Mouse (Mus musculus) embryonic facial prominence, embryonic 10.5 days (tissue): ENCODE results near the gene Gtf2ird2. TPM values are rescaled to one million over a fixed set of nuclear protein-coding genes. Genes with fewer than 3 reads are reported as not detected.

Experiments
- DNase-seq: peaks from one replicate; pipeline ENCODE4 v3.0.0-alpha.2; 2017; ENCODE audit warnings: low spot score
- H3K27ac ChIP-seq: fragments of 300-500 bp; sonication (generic); replicated peaks from 2 replicates; pipeline ENCODE4 v1.5.1; 2016; ENCODE audit warnings: mild to moderate bottlenecking
- H3K27me3 ChIP-seq: fragments of 300-500 bp; sonication (generic); replicated peaks from 2 replicates; pipeline ENCODE4 v1.6.1; 2016; ENCODE audit warnings: low read depth, mild to moderate bottlenecking; ENCODE audit not compliant: poor library complexity, severe bottlenecking
- H3K36me3 ChIP-seq: fragments of 300-500 bp; sonication (generic); replicated peaks from 2 replicates; pipeline ENCODE4 v1.6.1; 2016; ENCODE audit warnings: mild to moderate bottlenecking, moderate library complexity
- H3K4me1 ChIP-seq: fragments of 300-500 bp; sonication (generic); 2 replicates; pipeline ENCODE4 v1.6.1; 2016
- H3K4me3 ChIP-seq: fragments of 300-500 bp; sonication (generic); 2 replicates; pipeline ENCODE4 v1.5.1; 2016; ENCODE audit warnings: mild to moderate bottlenecking, moderate library complexity
- H3K9me3 ChIP-seq: fragments of 300-500 bp; sonication (generic); 2 replicates; pipeline ENCODE4 v1.6.1; 2016; ENCODE audit warnings: mild to moderate bottlenecking
- WGBS: fragments of 180-500 bp; shearing (Covaris S2); methylation state at CpG from one replicate; pipeline ENCODE4 v1.1.7; 2016; 5-methylcytosine and 5-hydroxymethylcytosine counted together
- polyA plus RNA-seq: library from polyadenylated mRNA; unstranded; fragments of >200 nt; fragmentation: Nextera tagmentation; extraction: Ambion mirVana; gene quantifications from 2 replicates; pipeline ENCODE4 v1.2.1, GENCODE M21; 2016

Gene Gtf2ird2
- polyA plus RNA-seq, 1 experiment from 2014 or later, result 8.5 TPM

DNA sequence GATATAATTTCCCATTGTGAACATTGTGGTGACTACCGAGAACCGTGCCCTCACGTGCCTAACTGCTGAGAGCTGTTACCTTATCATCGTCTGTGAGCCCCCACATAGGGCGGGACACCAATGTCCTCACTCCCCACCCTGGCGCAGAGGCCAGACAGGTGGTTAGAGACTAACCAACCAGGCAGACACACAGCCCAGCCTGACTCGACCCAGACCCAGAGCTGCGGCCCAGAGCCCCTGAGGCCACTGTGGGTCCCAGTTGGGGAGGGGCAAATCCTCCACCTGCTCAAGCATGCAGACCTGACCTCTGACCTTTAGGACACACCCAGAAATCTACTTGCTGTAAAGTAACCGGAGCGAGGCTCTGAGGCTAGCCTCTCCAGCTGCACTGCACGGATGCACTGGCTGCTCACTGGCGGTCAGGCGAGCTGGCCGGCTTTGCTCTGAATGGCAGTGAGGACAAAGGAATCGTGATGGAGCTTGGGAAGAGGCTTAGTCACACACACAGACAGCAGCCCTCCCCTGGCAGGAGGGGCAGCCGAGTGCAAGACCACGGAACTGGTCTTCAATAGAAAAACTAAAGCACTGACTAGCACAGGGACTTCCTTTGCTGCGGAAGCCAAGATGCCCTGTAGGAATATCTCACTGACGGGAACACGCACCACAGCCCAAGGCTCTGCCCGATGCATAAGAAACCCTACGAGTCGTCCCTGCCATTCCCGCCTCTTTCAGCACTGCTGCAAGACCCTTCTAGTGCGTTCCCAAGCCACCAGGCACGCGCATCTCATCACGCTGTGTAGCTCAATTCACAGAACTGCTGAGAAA is 54.3 kb downstream of the Gtf2ird2 start:
- WGBS, result 78% methylated on average over 28 of the region's 28 CpGs
- Histone ChIP-seq H3K4me1 (peaks cover 33% of the 10 kb centered on the region), H3K9me3 (no peaks in the 10 kb centered on the region), H3K27me3 (no peaks in the 10 kb centered on the region), H3K4me3 (no peak overlapping the region), H3K36me3 (peaks cover 86% of the 10 kb centered on the region), H3K27ac (peak overlapping the region; percentile 48)
- DNase-seq, result peak; percentile 59

DNA sequence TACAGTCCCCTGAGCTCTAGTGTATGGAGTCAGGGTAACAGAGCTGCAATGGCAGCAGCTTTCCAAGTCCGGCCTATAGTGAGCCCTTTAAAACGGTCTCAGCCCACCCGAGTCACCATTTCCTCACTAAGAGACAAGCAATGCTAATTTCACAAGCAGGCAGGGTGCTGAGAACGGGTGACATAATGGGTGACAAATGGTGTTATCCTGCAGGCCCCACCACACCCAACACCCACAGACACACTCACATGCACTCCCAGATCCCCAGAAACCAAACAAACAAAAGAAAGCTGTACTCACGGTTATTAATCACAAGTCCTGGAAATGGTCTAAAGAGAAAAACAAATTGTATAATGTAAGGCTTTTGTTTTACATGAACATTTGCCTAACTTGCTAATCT is 58.0 kb downstream of the Gtf2ird2 start:
- 92% methylated on average over 5 of the region's 5 CpGs for WGBS
- no peak for DNase-seq
- Histone ChIP-seq H3K36me3 (peaks cover 100% of the 10 kb centered on the region), H3K9me3 (no peaks in the 10 kb centered on the region), H3K4me1 (peaks cover 10% of the 10 kb centered on the region), H3K27ac (no peak overlapping the region), H3K27me3 (no peaks in the 10 kb centered on the region), H3K4me3 (no peak overlapping the region)

DNA sequence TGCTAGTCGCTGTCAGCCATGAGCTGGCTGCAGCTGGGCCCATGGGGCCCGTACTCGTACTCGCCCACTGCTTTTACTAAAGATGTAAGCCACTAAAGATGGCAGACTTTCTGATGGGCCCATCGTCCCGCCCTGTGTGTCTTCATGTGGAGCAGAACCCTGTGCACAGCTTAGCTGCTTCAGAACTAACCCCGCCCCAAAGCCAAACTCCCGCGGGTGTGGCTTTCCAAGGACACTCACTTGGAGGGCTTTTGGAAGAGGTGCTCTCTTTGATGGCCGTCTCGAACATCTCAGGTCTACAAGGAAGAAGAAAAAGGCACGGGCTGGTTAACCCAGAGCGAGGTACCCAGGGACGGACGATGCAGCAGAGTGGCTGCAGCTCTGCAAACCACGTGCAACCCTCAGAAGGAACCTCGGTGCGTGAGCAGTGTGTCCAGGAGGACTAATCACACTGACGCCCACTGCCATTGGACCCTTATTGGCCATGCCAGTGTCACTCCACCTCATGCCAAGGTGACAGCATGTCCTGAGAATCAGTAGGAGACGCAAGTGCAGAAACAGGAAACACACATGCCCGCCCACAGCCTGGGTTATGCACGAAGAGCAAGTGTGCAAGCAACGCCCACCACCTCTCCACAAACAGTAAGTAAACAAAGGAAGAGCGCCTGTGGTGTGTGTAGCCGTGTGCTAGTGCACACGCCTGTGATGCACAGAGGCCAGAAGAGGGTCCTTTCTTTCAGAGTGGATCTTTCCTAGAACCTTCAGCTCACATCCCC is 60.0 kb downstream of the Gtf2ird2 start:
- Histone ChIP-seq H3K4me3 (no peak overlapping the region), H3K27me3 (no peaks in the 10 kb centered on the region), H3K9me3 (no peaks in the 10 kb centered on the region), H3K27ac (no peak overlapping the region), H3K36me3 (peaks cover 100% of the 10 kb centered on the region), H3K4me1 (peaks cover 4% of the 10 kb centered on the region; the same call in 1 of the 2 replicates)
- DNase-seq, result no peak
- WGBS, result 94% methylated on average over 26 of the region's 26 CpGs

DNA sequence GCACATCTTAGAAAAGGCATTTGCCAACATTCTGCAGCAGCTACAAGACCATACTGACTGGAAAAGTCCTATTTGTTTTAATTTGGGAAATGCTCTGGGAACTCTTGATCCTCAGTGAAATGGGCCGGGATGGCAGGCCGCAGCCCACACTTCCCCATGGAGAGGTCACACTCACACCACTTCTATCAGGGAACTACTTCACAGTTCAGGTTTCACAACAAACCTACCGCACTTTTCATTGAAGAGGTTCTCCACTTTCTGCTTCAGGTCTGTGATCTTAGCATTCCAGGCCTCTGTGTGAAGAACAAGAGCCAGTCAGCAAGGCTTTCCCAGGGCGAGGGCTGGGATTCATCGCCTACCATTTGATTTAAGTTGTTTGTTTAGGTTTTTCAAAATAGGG is 61.1 kb downstream of the Gtf2ird2 start:
- H3K27me3 ChIP-seq, result no peaks in the 10 kb centered on the region
- DNase-seq, result no peak
- H3K4me3 ChIP-seq, result no peak overlapping the region
- H3K27ac ChIP-seq, result no peak overlapping the region
- no peaks in the 10 kb centered on the region for H3K9me3 ChIP-seq
- peaks cover 100% of the 10 kb centered on the region for H3K36me3 ChIP-seq
- no peaks in the 10 kb centered on the region for H3K4me1 ChIP-seq
- 97% methylated on average over 5 of the region's 5 CpGs for WGBS

DNA sequence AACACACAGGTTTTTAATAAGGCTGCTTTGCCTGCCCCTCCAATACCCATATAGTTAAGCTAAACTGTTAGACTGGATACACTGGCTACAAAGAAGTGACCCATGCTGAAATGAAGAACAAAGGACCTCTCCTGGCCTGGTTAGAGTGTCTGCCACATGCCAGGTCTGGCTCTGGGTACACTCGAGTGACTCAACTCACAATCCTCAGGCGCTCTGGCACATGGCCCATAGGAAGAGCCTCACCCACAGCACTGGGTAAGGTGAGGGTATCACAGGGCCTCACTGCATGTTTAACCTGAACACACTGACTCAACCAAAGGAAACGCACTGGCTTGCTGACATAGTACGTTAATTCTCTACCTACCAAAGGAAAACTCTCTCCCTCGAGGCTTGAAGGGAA is 62.3 kb downstream of the Gtf2ird2 start:
- DNase-seq, result no peak
- Histone ChIP-seq H3K27ac (no peak overlapping the region), H3K27me3 (no peaks in the 10 kb centered on the region), H3K4me3 (no peak overlapping the region), H3K4me1 (no peaks in the 10 kb centered on the region), H3K9me3 (no peaks in the 10 kb centered on the region), H3K36me3 (peaks cover 99% of the 10 kb centered on the region)
- WGBS, result 93% methylated on average over 5 of the region's 5 CpGs

DNA sequence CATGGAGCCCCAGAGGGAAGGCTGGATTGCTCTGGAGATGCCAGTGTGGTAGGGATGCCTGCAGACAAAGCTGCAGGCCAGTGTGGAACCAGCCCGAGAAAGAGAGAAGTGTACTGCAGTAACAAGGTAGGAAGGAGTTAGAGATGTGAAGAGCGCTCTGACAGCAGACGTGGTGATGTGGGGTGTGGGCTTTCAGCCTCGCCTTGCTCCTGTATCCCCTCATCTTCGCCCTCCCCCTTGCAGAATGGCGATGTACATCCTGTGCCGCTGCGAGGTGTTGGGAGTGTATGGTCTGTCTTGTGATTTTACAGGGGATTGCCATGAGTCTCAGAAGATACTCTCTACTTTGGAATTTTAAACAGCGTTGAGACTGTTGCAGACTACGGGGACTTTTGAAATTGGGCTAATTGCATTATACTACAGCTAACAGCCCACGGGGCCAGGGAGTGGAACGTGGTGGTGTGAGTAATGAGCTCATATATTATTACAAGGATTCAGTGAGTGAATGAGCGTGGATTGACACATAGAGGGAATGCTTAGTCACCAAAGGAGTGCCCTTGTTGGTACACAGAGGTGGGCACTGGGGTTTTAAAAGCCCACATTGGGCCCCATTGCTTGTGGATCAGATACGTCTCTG is 64.9 kb downstream of the Gtf2ird2 start:
- no peak overlapping the region for H3K27ac ChIP-seq
- peaks cover 99% of the 10 kb centered on the region for H3K36me3 ChIP-seq
- no peak for DNase-seq
- H3K27me3 ChIP-seq, result no peaks in the 10 kb centered on the region
- 95% methylated on average over 14 of the region's 14 CpGs for WGBS
- no peaks in the 10 kb centered on the region for H3K4me1 ChIP-seq
- no peak overlapping the region for H3K4me3 ChIP-seq
- H3K9me3 ChIP-seq, result no peaks in the 10 kb centered on the region

DNA sequence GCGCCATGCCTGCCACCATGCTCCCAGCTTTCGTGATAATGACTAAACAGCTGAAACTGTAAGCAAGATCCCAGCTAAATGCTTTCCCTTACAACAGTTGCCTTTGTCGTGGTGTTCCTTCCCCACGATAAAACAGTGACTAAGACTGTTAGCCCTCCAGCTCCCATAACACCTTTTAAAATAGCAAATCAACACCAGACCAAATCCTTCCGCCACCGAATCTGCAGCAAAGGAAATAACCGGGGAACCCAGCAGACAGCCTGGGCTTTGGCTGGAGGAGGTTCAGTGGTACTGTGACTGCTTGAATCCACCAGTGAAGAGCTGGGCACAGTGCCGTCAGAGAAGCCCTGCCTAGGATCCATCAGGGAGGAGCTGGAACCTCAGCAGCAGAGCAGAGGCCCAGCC is 65.4 kb downstream of the Gtf2ird2 start:
- WGBS, result 93% methylated on average over 8 of the region's 8 CpGs
- no peak overlapping the region for H3K27ac ChIP-seq
- DNase-seq, result no peak
- peaks cover 99% of the 10 kb centered on the region for H3K36me3 ChIP-seq
- H3K27me3 ChIP-seq, result no peaks in the 10 kb centered on the region
- no peaks in the 10 kb centered on the region for H3K4me1 ChIP-seq
- H3K9me3 ChIP-seq, result no peaks in the 10 kb centered on the region
- H3K4me3 ChIP-seq, result no peak overlapping the region

DNA sequence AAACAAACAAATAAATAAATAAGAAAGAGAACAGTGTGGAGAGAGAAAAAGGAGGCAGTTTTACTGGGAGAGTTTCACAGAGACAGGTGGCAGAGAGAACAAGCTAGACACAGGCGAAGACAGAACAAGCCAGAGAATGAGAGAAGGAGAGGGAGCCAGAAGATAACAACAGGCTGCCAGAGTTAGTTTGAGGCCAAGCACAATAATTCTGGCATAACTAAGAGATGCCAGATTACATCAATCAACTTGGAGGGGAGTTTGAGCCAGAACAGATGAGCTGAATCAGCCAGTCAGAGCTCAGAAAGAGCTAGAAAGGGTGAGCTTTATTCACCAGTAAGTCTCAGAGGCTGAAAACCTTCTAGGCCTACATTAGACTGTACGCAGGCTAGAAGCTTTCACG is 66.8 kb downstream of the Gtf2ird2 start:
- WGBS, result 96% methylated on average over 3 of the region's 3 CpGs
- Histone ChIP-seq H3K36me3 (peaks cover 99% of the 10 kb centered on the region), H3K27me3 (no peaks in the 10 kb centered on the region), H3K4me3 (no peak overlapping the region), H3K27ac (no peak overlapping the region), H3K4me1 (no peaks in the 10 kb centered on the region), H3K9me3 (no peaks in the 10 kb centered on the region)
- DNase-seq, result no peak

DNA sequence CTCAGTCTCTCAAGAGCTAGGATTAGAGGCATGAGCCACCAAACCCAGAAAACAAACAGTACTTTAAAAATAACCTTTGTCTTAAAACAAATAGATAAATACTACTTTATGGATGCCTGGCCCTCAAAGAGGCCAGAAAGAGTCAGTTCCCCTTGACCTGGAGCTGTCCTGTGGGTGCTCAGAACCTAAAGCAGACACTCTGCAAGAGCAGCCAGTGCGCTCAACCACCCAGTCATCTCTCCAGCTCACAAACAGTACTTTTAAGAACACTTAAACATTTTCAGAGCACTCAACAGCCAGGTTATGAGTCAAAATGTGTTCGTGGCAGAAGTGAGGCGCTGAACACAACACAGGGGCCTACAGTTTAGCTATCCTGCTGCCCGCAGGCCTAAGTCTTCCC is 67.3 kb downstream of the Gtf2ird2 start:
- 97% methylated on average over 4 of the region's 4 CpGs for WGBS
- H3K27ac ChIP-seq, result no peak overlapping the region
- no peaks in the 10 kb centered on the region for H3K27me3 ChIP-seq
- no peak overlapping the region for H3K4me3 ChIP-seq
- H3K36me3 ChIP-seq, result peaks cover 99% of the 10 kb centered on the region
- H3K4me1 ChIP-seq, result no peaks in the 10 kb centered on the region
- H3K9me3 ChIP-seq, result no peaks in the 10 kb centered on the region
- no peak for DNase-seq

DNA sequence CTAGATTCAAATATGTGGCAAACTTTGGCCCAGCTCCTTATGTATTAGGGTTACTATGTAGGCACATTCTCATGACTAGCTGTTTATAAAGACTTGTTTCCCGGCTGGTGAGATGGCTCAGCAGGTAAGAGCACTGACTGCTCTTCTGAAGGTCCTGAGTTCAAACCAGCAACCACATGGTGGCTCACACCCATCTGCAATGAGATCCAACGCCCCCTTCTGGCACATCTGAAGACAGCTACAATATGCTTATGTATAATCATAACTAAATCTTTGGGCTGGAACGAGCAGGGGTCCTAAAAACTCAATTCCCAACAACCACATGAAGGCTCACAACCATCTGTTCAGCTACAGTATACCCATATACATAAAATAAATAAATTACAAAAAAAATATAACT is 70.0 kb downstream of the Gtf2ird2 start:
- H3K4me3 ChIP-seq, result no peak overlapping the region
- WGBS, result 82% methylated on average over 3 of the region's 3 CpGs
- no peaks in the 10 kb centered on the region for H3K9me3 ChIP-seq
- H3K36me3 ChIP-seq, result peaks cover 98% of the 10 kb centered on the region
- DNase-seq, result no peak
- no peaks in the 10 kb centered on the region for H3K4me1 ChIP-seq
- no peaks in the 10 kb centered on the region for H3K27me3 ChIP-seq
- H3K27ac ChIP-seq, result no peak overlapping the region

DNA sequence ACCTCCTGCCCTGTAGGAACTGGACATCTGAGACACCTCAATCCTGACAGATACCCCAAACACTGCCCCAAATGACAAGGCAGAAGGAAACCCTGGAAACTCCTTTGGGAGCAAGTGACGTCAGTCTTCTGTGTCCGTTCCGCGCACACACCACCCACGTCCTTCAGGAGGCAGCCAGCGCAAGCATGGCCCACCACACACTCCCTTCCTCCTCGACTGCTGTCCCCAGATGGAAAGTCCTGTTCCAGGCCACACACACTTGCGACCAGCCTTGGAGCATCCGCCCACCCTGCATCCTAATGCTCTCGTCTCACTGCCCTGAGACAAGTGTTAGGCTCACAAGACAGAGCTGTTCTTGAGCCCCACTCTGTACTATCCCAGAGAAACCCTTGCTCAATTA is 71.5 kb downstream of the Gtf2ird2 start:
- WGBS, result 92% methylated on average over 10 of the region's 10 CpGs
- H3K4me1 ChIP-seq, result no peaks in the 10 kb centered on the region
- DNase-seq, result no peak
- no peaks in the 10 kb centered on the region for H3K9me3 ChIP-seq
- H3K4me3 ChIP-seq, result no peak overlapping the region
- H3K27me3 ChIP-seq, result no peaks in the 10 kb centered on the region
- peaks cover 99% of the 10 kb centered on the region for H3K36me3 ChIP-seq
- H3K27ac ChIP-seq, result no peak overlapping the region

DNA sequence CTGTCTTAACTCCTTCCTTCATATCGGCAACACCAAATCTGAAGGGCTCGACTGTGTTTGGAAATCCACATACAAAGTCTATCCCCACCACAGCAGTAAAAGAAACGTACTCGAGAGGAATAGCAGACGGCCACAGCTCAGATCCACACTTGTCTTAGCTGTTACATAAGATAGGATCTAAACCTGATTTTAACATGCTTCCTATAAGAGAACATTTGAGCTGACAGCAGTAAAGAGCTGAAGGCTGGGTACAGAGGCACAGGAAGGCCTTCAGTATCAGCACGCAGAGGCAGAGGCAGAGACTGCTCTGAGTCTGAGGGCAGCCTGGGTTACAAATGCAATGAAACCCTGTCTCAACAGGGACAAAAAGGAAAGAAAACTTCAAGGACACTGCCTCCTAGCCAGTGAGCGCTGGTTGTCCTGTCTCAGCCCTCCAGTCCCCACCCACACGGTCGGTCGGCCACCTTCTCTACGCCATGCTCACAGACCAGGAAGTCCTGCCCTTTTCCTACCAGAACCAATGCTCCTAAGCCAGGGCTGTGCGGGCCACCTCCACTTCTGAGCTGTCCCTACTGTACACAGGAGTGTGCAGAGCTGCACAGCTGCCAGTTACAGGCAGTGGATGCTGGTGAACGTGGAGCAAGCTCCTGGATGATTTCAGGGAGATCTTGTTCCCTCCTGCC is 73.7 kb downstream of the Gtf2ird2 start:
- Histone ChIP-seq H3K4me3 (no peak overlapping the region), H3K27ac (no peak overlapping the region), H3K27me3 (no peaks in the 10 kb centered on the region), H3K36me3 (peaks cover 99% of the 10 kb centered on the region), H3K9me3 (no peaks in the 10 kb centered on the region), H3K4me1 (no peaks in the 10 kb centered on the region)
- 93% methylated on average over 13 of the region's 13 CpGs for WGBS
- DNase-seq, result no peak
